8 mouse cellular contexts compared by ENCODE assay signal in genomic region chr1:33647173-33647572, GRCm38 (mm10). TPM values are rescaled to one million over a fixed set of nuclear protein-coding genes. Genes with fewer than 3 reads are reported as not detected.
DNase-seq lines count a peak whose midpoint lies in the region; ATAC-seq lines count a peak whose summit lies in the region.

No protein-coding gene starts in this region.

- H3K4me2 ChIP-seq in hindbrain, embryonic 13.5 days = no peak overlapping the region
- no peak overlapping the region for H3K4me2 ChIP-seq in hindbrain, embryonic 11.5 days (replicated peaks; ENCODE audit: low read depth, low read length)

- intact Hi-C loops in gastrocnemius, postnatal 14 days (cut with DNase I; ENCODE audit: low total_unique reads) = no loop called here

- no peaks in the 10 kb centered on the region for H3K27me3 ChIP-seq in hindbrain, embryonic 13.5 days
- no peaks in the 10 kb centered on the region for H3K27me3 ChIP-seq in hindbrain, embryonic 11.5 days (ENCODE audit: control insufficient read depth, insufficient read depth, low read length)

- 77% methylated on average over 4 of the region's 4 CpGs for WGBS in hindbrain, embryonic 13.5 days
- 81% methylated on average over 4 of the region's 4 CpGs for WGBS in hindbrain, embryonic 11.5 days

- no peak for DNase-seq in hindbrain, embryonic 11.5 days (ENCODE audit: low spot score)
- peak; percentile 22 for DNase-seq in thymus, postnatal 14 days
- DNase-seq in thymus, adult 18-20 months = no peak
- DNase-seq in layer of hippocampus, postnatal 14 days (ENCODE audit: low spot score in 2 of 2) = peak; percentile 19 to 67
- DNase-seq in gastrocnemius, postnatal 14 days = no peak

- no peak overlapping the region for H3K4me3 ChIP-seq in hindbrain, embryonic 13.5 days
- H3K4me3 ChIP-seq in hindbrain, embryonic 11.5 days (ENCODE audit: low read depth, low read length) = no peak overlapping the region

- H3K9me3 ChIP-seq in hindbrain, embryonic 13.5 days = no peaks in the 10 kb centered on the region
- no peaks in the 10 kb centered on the region for H3K9me3 ChIP-seq in hindbrain, embryonic 11.5 days (ENCODE audit: control insufficient read depth, low read length)

- H3K27ac ChIP-seq in hindbrain, embryonic 13.5 days = no peak overlapping the region
- no peak overlapping the region for H3K27ac ChIP-seq in hindbrain, embryonic 11.5 days (ENCODE audit: low read depth, low read length)

- H3K4me1 ChIP-seq in hindbrain, embryonic 13.5 days (replicated peaks) = 0 out of 2 replicates have a peak, but pooled peaks cover 5% of the 10 kb centered on the region
- H3K4me1 ChIP-seq in hindbrain, embryonic 11.5 days (replicated peaks; ENCODE audit: control insufficient read depth, insufficient read depth, low read length) = no peaks in the 10 kb centered on the region

- peak; percentile 86 for ATAC-seq in hindbrain, embryonic 13.5 days (ENCODE audit: low FRiP score)
- ATAC-seq in hindbrain, embryonic 11.5 days (ENCODE audit: low FRiP score) = no peak
- no peak for ATAC-seq in megakaryocyte, adult 5-6 weeks (ENCODE audit: poor library complexity, severe bottlenecking)
- no peak for ATAC-seq in inflammation-experienced regulatory T-cells, adult 6 months

- H3K9ac ChIP-seq in hindbrain, embryonic 13.5 days = no peak overlapping the region
- H3K9ac ChIP-seq in hindbrain, embryonic 11.5 days (ENCODE audit: low read depth, low read length) = no peak overlapping the region

- H3K36me3 ChIP-seq in hindbrain, embryonic 13.5 days = peaks cover 22% of the 10 kb centered on the region
- H3K36me3 ChIP-seq in hindbrain, embryonic 11.5 days (ENCODE audit: control insufficient read depth, insufficient read depth, low read length) = no peaks in the 10 kb centered on the region

RNA-seq across cellular contexts. Expression of gene Prim2, which starts 22.4 kb away (rescaled TPM):
- 24.2 and 26.1 TPM in 2 replicates for polyA plus RNA-seq in hindbrain, embryonic 13.5 days (2015; fragmentation: Nextera tagmentation; extraction: Ambion mirVana)
- 44.1 and 48.5 TPM in 2 replicates for polyA plus RNA-seq in hindbrain, embryonic 11.5 days (2014; fragmentation: Nextera tagmentation; extraction: Ambion mirVana)
- total RNA-seq in layer of hippocampus, postnatal 14 days (2021) = 1 to 10 TPM; 5.6 to 6.4 TPM
- 35.7 and 45.3 TPM in 2 replicates for total RNA-seq in megakaryocyte, adult 5-6 weeks (2015)
- 48.3 and 51.7 TPM in 2 replicates for total RNA-seq in megakaryocyte, adult 5-6 weeks (2017)
- 10 to 100 TPM; 19.3 to 43.6 (median 26.0) TPM for polyA plus RNA-seq in inflammation-experienced regulatory T-cells, adult 6 months (2017; shearing (Covaris generic))
- total RNA-seq in gastrocnemius, postnatal 14 days (2021) = 1 to 10 TPM; 1.8 to 2.7 TPM

Comparison
In these comparisons a context has a peak if more than half of its experiments do, and no peak if none do; other contexts are left out.
1. DNase-seq: peak in thymus, postnatal 14 days (single experiment) and layer of hippocampus, postnatal 14 days (2 of 2); none in hindbrain, embryonic 11.5 days (single experiment), thymus, adult 18-20 months (0 of 2) and gastrocnemius, postnatal 14 days (single experiment).
2. RNA of gene Prim2, which starts 22.4 kb away (total RNA-seq): 35.7 to 51.7 TPM in megakaryocyte, adult 5-6 weeks; 5.6 to 6.4 TPM in layer of hippocampus, postnatal 14 days and 1.8 to 2.7 TPM in gastrocnemius, postnatal 14 days; every median in the first group is over 4 times any median in the second.